Mouse (Mus musculus): ENCODE results near the gene Scnn1a. TPM values are rescaled to one million over a fixed set of nuclear protein-coding genes. Genes with fewer than 3 reads are reported as not detected.

Scnn1a gene
- polyA plus RNA-seq, 1 experiment: 0.62 TPM

GRCm38 (mm10) chr6:125323547-125323946, 3.1 kb downstream of the Scnn1a start:
- no peak for DNase-seq (ENCODE audit: low read depth)
- TF ChIP-seq POLR2A (IDR thresholded peaks at IDR 0.05; ENCODE audit: borderline replicate concordance, extremely low read depth, insufficient read depth, insufficient read length, poor library complexity, severe bottlenecking): no peak
- TF ChIP-seq CTCF (IDR thresholded peaks at IDR 0.05; ENCODE audit: borderline replicate concordance, extremely low read depth, insufficient read depth, insufficient read length): no peak

- no peak for TF ChIP-seq CTCF (IDR thresholded peaks at IDR 0.05; ENCODE audit: borderline replicate concordance, extremely low read depth, insufficient read depth, insufficient read length)
- no peak for DNase-seq (ENCODE audit: low read depth)
Observed at GRCm38 (mm10) chr6:125325337-125325736, 4.9 kb downstream of the Scnn1a start.

DNA sequence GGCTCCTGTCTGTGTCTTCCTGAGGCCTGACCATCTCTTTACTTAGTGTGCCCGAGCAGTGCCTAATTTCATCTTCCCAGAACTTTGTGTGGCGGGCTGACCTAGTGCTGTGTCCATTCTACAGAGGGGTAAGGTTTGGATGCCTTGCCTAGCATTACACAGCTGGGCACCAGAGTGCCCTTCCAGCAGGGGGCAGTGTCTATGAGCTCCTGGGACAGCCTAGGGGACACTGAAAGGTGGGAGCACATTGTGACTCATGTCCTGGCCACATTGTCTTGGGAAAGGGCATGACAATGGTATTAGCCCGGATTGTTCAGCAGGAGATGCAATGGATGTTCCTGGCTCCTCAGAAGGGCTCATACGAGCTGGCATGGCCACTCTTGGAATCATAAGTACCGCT, 7.8 kb downstream of the Scnn1a start:
- TF ChIP-seq POLR2A (IDR thresholded peaks at IDR 0.05; ENCODE audit: borderline replicate concordance, extremely low read depth, insufficient read depth, insufficient read length, poor library complexity, severe bottlenecking): no peak
- TF ChIP-seq CTCF (IDR thresholded peaks at IDR 0.05; ENCODE audit: borderline replicate concordance, extremely low read depth, insufficient read depth, insufficient read length): no peak
- no peak for DNase-seq (ENCODE audit: low read depth)

DNA sequence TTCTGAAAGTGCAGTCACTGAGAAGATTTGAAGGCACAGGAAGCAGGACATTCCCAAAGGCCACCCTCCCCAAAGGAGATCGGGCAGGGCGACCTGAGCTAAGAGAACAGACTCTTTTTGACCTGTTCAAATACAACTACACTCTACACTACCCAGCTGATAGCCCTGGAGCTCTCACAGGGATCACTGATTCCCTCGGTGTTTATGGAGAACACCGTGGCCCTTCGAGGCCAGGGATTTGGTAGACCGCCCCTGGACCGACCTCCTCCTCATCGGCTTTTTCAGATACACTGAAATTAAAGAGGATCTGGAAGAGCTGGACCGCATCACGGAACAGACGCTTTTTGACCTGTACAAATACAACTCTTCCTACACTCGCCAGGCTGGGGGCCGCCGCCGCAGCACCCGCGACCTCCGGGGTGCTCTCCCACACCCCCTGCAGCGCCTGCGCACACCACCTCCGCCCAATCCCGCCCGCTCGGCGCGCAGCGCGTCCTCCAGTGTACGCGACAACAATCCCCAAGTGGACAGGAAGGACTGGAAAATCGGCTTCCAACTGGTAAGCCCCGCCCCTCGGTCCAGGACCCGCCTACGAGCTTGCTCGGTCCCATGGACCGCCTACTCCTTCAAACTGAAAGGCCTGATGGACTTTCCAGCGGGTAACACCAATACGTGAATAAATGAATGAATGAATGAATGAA, 10.3 kb downstream of the Scnn1a start:
- peak; percentile 91 for DNase-seq (ENCODE audit: low read depth)
- TF ChIP-seq POLR2A (IDR thresholded peaks at IDR 0.05; ENCODE audit: borderline replicate concordance, extremely low read depth, insufficient read depth, insufficient read length, poor library complexity, severe bottlenecking) (peak; percentile 55; the same call in 1 of the 2 replicates), CTCF (IDR thresholded peaks at IDR 0.05; ENCODE audit: borderline replicate concordance, extremely low read depth, insufficient read depth, insufficient read length) (no peak)

DNA sequence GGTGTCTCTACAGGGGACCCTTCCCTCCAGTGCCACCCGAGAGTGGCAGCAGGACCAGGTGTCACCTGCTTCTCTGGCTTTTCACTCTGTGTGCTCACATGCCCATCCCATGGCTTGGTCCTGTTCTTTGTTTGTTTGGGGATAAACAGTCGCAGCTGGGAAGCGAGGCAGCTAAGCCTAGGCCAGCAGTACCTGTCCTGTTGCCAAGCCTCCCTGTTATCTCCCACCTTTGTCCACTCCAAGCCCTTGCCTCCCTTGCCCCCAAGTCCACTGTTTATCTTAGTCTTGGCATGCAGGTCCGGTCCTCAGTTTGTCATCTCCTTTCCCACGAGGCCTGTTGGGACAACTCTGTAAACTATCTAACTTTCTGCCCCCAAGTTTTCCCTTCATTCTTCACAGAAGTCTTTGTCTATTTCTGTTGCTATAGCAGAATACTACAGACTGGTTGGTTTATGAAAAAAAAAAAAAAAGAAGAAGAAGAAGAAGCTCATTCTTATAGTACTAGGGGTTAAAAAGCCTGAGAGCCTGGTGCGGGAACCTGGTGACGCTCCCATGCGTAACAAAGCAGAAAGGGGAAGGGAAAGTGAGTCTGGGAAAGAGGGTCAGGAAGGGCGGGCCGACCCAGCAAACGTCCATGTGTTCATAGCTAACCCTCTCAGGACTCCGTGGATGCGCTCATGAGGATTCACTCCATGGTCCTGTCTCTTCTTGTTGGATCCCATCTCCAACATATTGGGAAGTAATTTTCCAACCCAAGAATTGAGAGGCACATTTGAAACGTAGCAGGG, 12.8 kb downstream of the Scnn1a start:
- TF ChIP-seq POLR2A (IDR thresholded peaks at IDR 0.05; ENCODE audit: borderline replicate concordance, extremely low read depth, insufficient read depth, insufficient read length, poor library complexity, severe bottlenecking): no peak
- no peak for TF ChIP-seq CTCF (IDR thresholded peaks at IDR 0.05; ENCODE audit: borderline replicate concordance, extremely low read depth, insufficient read depth, insufficient read length)
- no peak for DNase-seq (ENCODE audit: low read depth)

DNA sequence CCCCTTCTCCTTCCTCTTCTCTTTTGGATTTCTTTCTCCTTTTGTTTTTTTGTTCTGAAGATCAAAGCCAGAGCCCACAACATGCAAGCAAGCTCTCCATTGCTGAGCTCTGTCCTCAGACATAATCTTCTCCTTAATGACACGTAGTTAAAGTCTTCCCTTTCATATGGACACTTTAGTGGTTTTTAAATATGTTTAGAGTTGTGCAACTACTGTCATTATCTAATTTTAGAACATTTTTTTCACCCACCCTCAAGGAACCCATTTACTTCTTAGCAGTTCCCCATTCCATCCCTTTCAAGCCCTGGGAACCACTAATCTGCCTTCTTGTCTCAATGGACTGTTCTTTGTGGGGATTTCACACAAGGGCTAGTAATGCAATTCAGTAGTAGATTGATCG, 13.9 kb downstream of the Scnn1a start:
- TF ChIP-seq POLR2A (IDR thresholded peaks at IDR 0.05; ENCODE audit: borderline replicate concordance, extremely low read depth, insufficient read depth, insufficient read length, poor library complexity, severe bottlenecking) (no peak), CTCF (IDR thresholded peaks at IDR 0.05; ENCODE audit: borderline replicate concordance, extremely low read depth, insufficient read depth, insufficient read length) (no peak)
- no peak for DNase-seq (ENCODE audit: low read depth)

- DNase-seq (ENCODE audit: low read depth): no peak
- TF ChIP-seq CTCF (IDR thresholded peaks at IDR 0.05; ENCODE audit: borderline replicate concordance, extremely low read depth, insufficient read depth, insufficient read length) (no peak), POLR2A (IDR thresholded peaks at IDR 0.05; ENCODE audit: borderline replicate concordance, extremely low read depth, insufficient read depth, insufficient read length, poor library complexity, severe bottlenecking) (no peak)
Observed at GRCm38 (mm10) chr6:125338791-125339660, 18.6 kb downstream of the Scnn1a start.

- TF ChIP-seq CTCF (IDR thresholded peaks at IDR 0.05; ENCODE audit: borderline replicate concordance, extremely low read depth, insufficient read depth, insufficient read length): no peak
- no peak for TF ChIP-seq POLR2A (IDR thresholded peaks at IDR 0.05; ENCODE audit: borderline replicate concordance, extremely low read depth, insufficient read depth, insufficient read length, poor library complexity, severe bottlenecking)
- DNase-seq (ENCODE audit: low read depth): no peak
Observed at GRCm38 (mm10) chr6:125340244-125340643, 19.8 kb downstream of the Scnn1a start.

- DNase-seq (ENCODE audit: low read depth): no peak
- TF ChIP-seq POLR2A (IDR thresholded peaks at IDR 0.05; ENCODE audit: borderline replicate concordance, extremely low read depth, insufficient read depth, insufficient read length, poor library complexity, severe bottlenecking) (no peak), CTCF (IDR thresholded peaks at IDR 0.05; ENCODE audit: borderline replicate concordance, extremely low read depth, insufficient read depth, insufficient read length) (no peak)
Observed at GRCm38 (mm10) chr6:125342198-125342597, 21.7 kb downstream of the Scnn1a start.

DNA sequence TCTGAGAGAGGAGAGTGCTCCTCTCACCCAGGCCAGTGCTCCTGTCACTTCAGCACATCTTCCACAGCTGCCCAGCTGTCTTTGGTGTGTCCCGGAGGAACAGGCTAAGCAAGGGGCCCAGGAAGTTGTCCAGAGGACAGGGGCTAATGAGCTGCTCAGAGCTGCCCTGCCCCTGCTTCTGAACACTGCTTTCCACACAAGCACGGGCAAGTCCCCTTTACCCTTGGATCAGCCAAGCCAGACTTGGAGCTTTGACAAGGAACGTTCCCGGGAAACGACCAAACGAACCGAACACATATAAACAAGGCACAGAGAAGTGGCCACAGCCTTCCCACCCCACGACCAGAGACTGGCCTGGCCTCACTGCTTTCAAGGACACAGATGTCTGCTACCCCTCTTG, 23.6 kb downstream of the Scnn1a start:
- no peak for DNase-seq (ENCODE audit: low read depth)
- TF ChIP-seq CTCF (IDR thresholded peaks at IDR 0.05; ENCODE audit: borderline replicate concordance, extremely low read depth, insufficient read depth, insufficient read length): no peak

GRCm38 (mm10) chr6:125344866-125345265, 24.4 kb downstream of the Scnn1a start:
- DNase-seq (ENCODE audit: low read depth): no peak
- no peak for TF ChIP-seq POLR2A (IDR thresholded peaks at IDR 0.05; ENCODE audit: borderline replicate concordance, extremely low read depth, insufficient read depth, insufficient read length, poor library complexity, severe bottlenecking)
